Comparison of ENCODE assay signal across 8 mouse cellular contexts in the genomic region with DNA sequence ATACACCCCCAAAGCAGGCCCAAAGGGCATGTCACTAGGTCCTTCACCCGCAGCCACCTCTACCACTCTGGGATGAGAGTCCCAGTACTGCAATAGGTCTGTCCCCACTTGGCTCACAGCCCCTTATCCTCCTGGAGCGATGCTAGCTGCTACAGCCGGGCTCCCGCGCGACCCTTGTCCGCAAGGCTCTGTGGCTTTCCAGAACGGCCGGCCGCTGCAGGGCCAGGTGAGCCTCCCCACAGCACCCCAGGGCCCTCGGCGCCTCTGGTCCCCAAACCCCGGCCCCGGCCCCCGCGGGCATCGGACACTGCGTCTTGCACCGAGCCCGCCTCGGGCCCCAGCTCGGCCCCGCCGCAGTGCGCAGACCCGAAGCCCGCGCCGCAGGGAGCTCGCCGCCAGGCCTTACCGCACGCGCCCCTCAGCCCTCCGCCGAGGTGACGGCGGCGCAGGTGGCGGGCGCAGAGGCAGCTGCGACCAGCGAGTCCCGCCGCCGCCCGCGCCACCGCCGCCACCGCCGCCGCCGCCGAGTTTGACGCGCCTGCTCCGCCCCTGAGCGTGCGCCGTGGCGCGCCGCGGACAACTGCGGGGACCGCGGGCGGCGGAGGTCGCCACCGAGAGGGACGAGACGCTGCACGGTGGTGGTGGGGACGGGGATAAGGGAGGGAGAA. TPM values are rescaled to one million over a fixed set of nuclear protein-coding genes. Genes with fewer than 3 reads are reported as not detected.
DNase-seq lines count a peak whose midpoint lies in the region; ATAC-seq and TF ChIP-seq lines count a peak whose summit lies in the region.

A gene (minus strand): TSS at position 550 of the 668 bp plus-strand sequence.

- H3K27ac ChIP-seq in cortical plate, adult 2 months (ENCODE audit: insufficient read depth, low read length) = peak within 1 kb of the TSS; percentile 91
- H3K27ac ChIP-seq in small intestine, adult 2 months (ENCODE audit: insufficient read depth, low read depth, low read length) = no peak within 1 kb of the TSS

- peaks cover 25% of the 10 kb centered on the region for H3K27me3 ChIP-seq in E14TG2a.4 (ENCODE audit: insufficient read depth, low read length)
- peaks cover 13% of the 10 kb centered on the region for H3K27me3 ChIP-seq in small intestine, adult 2 months (ENCODE audit: control insufficient read depth, insufficient read depth, low read length)

- no peak for TF ChIP-seq CTCF in E14TG2a.4 (conservative IDR thresholded peaks at IDR 0.05; ENCODE audit: low read length)
- no peak for TF ChIP-seq CTCF in cortical plate, adult 2 months (IDR thresholded peaks at IDR 0.05; ENCODE audit: extremely low read depth, insufficient read depth, low read length)
- no peak for TF ChIP-seq CTCF in small intestine, adult 2 months (IDR thresholded peaks at IDR 0.05; ENCODE audit: extremely low read depth, insufficient read length, insufficient replicate concordance, low read depth, low read length)

- H3K4me1 ChIP-seq in E14TG2a.4 (replicated peaks; ENCODE audit: low read depth, low read length) = peaks cover 5% of the 10 kb centered on the region; the same call in 1 of the 2 replicates
- H3K4me1 ChIP-seq in cortical plate, adult 2 months (ENCODE audit: control insufficient read depth, insufficient read depth, low read length) = no peaks in the 10 kb centered on the region
- H3K4me1 ChIP-seq in small intestine, adult 2 months (ENCODE audit: control insufficient read depth, insufficient read depth, insufficient read length, low read length) = 0 out of 2 replicates have a peak, but pooled peaks cover 2% of the 10 kb centered on the region

- WGBS in small intestine, adult 2 months = 2% methylated on average over 76 of the region's 76 CpGs

- no peaks in the 10 kb centered on the region for H3K9me3 ChIP-seq in E14TG2a.4 (ENCODE audit: low read length)

- TF ChIP-seq POLR2A in cortical plate, adult 2 months (IDR thresholded peaks at IDR 0.05; ENCODE audit: extremely low read depth, insufficient read depth, low read length) = peak; percentile 79
- no peak for TF ChIP-seq POLR2A in small intestine, adult 2 months (IDR thresholded peaks at IDR 0.05; ENCODE audit: low read depth, low read length)

- peak; percentile 26 for DNase-seq in WW6 (ENCODE audit: low read depth, low spot score)
- DNase-seq in layer of hippocampus, adult 9-11 months = peak; percentile 15

- peak; percentile 67 for ATAC-seq in granulocyte monocyte progenitor cell, adult 5-6 weeks (replicated peaks; ENCODE audit: poor library complexity, severe bottlenecking)
- peak; percentile 44; the same call in 1 of the 2 replicates for ATAC-seq in megakaryocyte progenitor cell, adult 5-6 weeks (replicated peaks; ENCODE audit: poor library complexity)
- no peak for ATAC-seq in erythroid progenitor cell, adult 5-6 weeks (replicated peaks; ENCODE audit: low FRiP score, poor library complexity, severe bottlenecking)

- peak within 1 kb of the TSS; percentile 79 for H3K4me3 ChIP-seq in E14TG2a.4 (replicated peaks; ENCODE audit: low read length)
- H3K4me3 ChIP-seq in cortical plate, adult 2 months (ENCODE audit: insufficient read depth, low read length) = peak within 1 kb of the TSS; percentile 89
- peak within 1 kb of the TSS; percentile 54 for H3K4me3 ChIP-seq in small intestine, adult 2 months (ENCODE audit: low read depth, low read length)

- no peaks in the 10 kb centered on the region for H3K36me3 ChIP-seq in E14TG2a.4 (ENCODE audit: insufficient read depth, low read length)
- H3K36me3 ChIP-seq in small intestine, adult 2 months (ENCODE audit: control insufficient read depth, insufficient read depth, low read length) = no peaks in the 10 kb centered on the region

RNA-seq across cellular contexts. Expression of the gene that starts here (rescaled TPM):
- 139 and 142 TPM in 2 replicates for polyA plus RNA-seq in cortical plate, adult 2 months (2012; rRNA removed)
- 0.11 TPM in 1 of 2 replicates, not detected in the other for total RNA-seq in granulocyte monocyte progenitor cell, adult 5-6 weeks (2014; fragmentation: Nextera tagmentation)
- total RNA-seq in granulocyte monocyte progenitor cell, adult 5-6 weeks (2017) = not detected in 2 replicates
- not detected in 2 replicates for total RNA-seq in megakaryocyte progenitor cell, adult 5-6 weeks (2015)
- not detected in 2 replicates for total RNA-seq in megakaryocyte progenitor cell, adult 5-6 weeks (2017)
- polyA plus RNA-seq in small intestine, adult 2 months (2012; rRNA removed) = 0.06 and 0.10 TPM in 2 replicates
- not detected in 2 replicates for total RNA-seq in erythroid progenitor cell, adult 5-6 weeks (2015; ENCODE audit: low replicate concordance)
- total RNA-seq in erythroid progenitor cell, adult 5-6 weeks (2017; ENCODE audit: low replicate concordance) = not detected in 2 replicates

Comparison
In these comparisons a context has a peak if more than half of its experiments do, and no peak if none do; other contexts are left out.
1. RNA of the gene that starts here (polyA plus RNA-seq): 139 to 142 TPM in cortical plate, adult 2 months; 0.06 to 0.10 TPM in small intestine, adult 2 months; every median in the first group is over 100 times any median in the second.
2. Peak in ATAC-seq in granulocyte monocyte progenitor cell, adult 5-6 weeks; RNA of the gene not detected or under 1 TPM.
3. Peak in ATAC-seq in megakaryocyte progenitor cell, adult 5-6 weeks; RNA of the gene not detected or under 1 TPM.
4. Peak in every context shown above with its lines, with median percentiles within 50 percentile points of each other: H3K4me3 ChIP-seq.